Mouse (Mus musculus): ENCODE results near the gene Usp51.

- TF ChIP-seq CTCF (IDR thresholded peaks at IDR 0.05) (peak; percentile 28; the same call in 1 of the 2 replicates), EP300 (IDR thresholded peaks at IDR 0.05) (no peak)
Observed at GRCm38 (mm10) chrX:153037087-153037971, 31.1 kb downstream of the Usp51 start, which contains the start of gene Mageh1.
